Mouse (Mus musculus): ENCODE data around the gene Zbtb4. TPM values are rescaled to one million over a fixed set of nuclear protein-coding genes. Genes with fewer than 3 reads are reported as not detected.

Gene Zbtb4
- polyA plus RNA-seq, 1 experiment from 2014 or later, result 2.9 TPM

- Histone ChIP-seq H3K9ac (replicated peaks; ENCODE audit: low read length) (peak overlapping the region; percentile 78), H3K9me3 (ENCODE audit: low read length) (no peaks in the 10 kb centered on the region), H3K27ac (ENCODE audit: low read length) (peak overlapping the region; percentile 41; the same call in 1 of the 2 replicates), H3K27me3 (ENCODE audit: insufficient read depth, low read length) (peaks cover 23% of the 10 kb centered on the region), H3K4me2 (replicated peaks; ENCODE audit: low read depth, low read length) (peak overlapping the region; percentile 98), H3K36me3 (ENCODE audit: insufficient read depth, low read length) (no peaks in the 10 kb centered on the region), H3K4me3 (ENCODE audit: low read length) (peak overlapping the region; percentile 66), H3K4me1 (ENCODE audit: insufficient read depth, low read length) (peaks cover 59% of the 10 kb centered on the region)
- 2% methylated on average over 12 of the region's 12 CpGs for WGBS
- ATAC-seq (ENCODE audit: low FRiP score, low TSS enrichment), result peak; percentile 6; the same call in 1 of the 2 replicates
Observed at GRCm38 (mm10) chr11:69803328-69803727, 37.6 kb downstream of the Zbtb4 start.

GRCm38 (mm10) chr11:69803786-69804651 is 38.3 kb downstream of the Zbtb4 start:
- H3K4me1 ChIP-seq (ENCODE audit: insufficient read depth, low read length), result peaks cover 57% of the 10 kb centered on the region
- peak overlapping the region; percentile 41; the same call in 1 of the 2 replicates for H3K27ac ChIP-seq (ENCODE audit: low read length)
- WGBS, result 2% methylated on average over 60 of the region's 60 CpGs
- H3K4me3 ChIP-seq (ENCODE audit: low read length), result peak overlapping the region; percentile 66
- ATAC-seq (ENCODE audit: low FRiP score, low TSS enrichment), result peak; percentile 50
- H3K9me3 ChIP-seq (ENCODE audit: low read length), result no peaks in the 10 kb centered on the region
- H3K9ac ChIP-seq (replicated peaks; ENCODE audit: low read length), result peak overlapping the region; percentile 78
- H3K36me3 ChIP-seq (ENCODE audit: insufficient read depth, low read length), result no peaks in the 10 kb centered on the region
- H3K27me3 ChIP-seq (ENCODE audit: insufficient read depth, low read length), result peaks cover 23% of the 10 kb centered on the region
- H3K4me2 ChIP-seq (replicated peaks; ENCODE audit: low read depth, low read length), result peak overlapping the region; percentile 98

DNA sequence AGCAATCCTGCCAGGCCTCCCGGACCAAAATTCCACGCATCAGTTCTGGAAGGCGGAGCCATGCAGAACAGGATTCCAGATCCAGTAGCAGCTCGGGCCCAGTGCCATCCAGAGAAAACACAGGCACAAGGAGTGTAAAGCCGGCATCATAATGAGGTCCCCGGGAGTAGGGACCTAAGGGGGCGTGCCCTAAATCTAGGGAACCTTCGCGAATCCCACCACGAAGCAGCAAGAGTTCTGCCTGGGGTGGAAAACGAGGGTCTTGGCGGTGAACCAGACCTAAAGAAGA is 38.9 kb downstream of the Zbtb4 start:
- Histone ChIP-seq H3K4me3 (ENCODE audit: low read length) (peak overlapping the region; percentile 66), H3K27me3 (ENCODE audit: insufficient read depth, low read length) (peaks cover 23% of the 10 kb centered on the region), H3K27ac (ENCODE audit: low read length) (no peak overlapping the region), H3K4me1 (ENCODE audit: insufficient read depth, low read length) (peaks cover 52% of the 10 kb centered on the region), H3K9me3 (ENCODE audit: low read length) (no peaks in the 10 kb centered on the region), H3K4me2 (replicated peaks; ENCODE audit: low read depth, low read length) (peak overlapping the region; percentile 98), H3K36me3 (ENCODE audit: insufficient read depth, low read length) (no peaks in the 10 kb centered on the region), H3K9ac (replicated peaks; ENCODE audit: low read length) (peak overlapping the region; percentile 52)
- ATAC-seq (ENCODE audit: low FRiP score, low TSS enrichment), result no peak
- 8% methylated on average over 12 of the region's 12 CpGs for WGBS

- Histone ChIP-seq H3K27ac (ENCODE audit: low read length) (no peak within 1 kb of the TSS), H3K4me1 (ENCODE audit: insufficient read depth, low read length) (peaks cover 46% of the 10 kb centered on the region), H3K36me3 (ENCODE audit: insufficient read depth, low read length) (no peaks in the 10 kb centered on the region), H3K4me2 (replicated peaks; ENCODE audit: low read depth, low read length) (peak within 1 kb of the TSS; percentile 98), H3K9me3 (ENCODE audit: low read length) (no peaks in the 10 kb centered on the region), H3K27me3 (ENCODE audit: insufficient read depth, low read length) (peaks cover 23% of the 10 kb centered on the region), H3K9ac (replicated peaks; ENCODE audit: low read length) (peak within 1 kb of the TSS; percentile 52), H3K4me3 (ENCODE audit: low read length) (peak within 1 kb of the TSS; percentile 66)
- 6% methylated on average over 29 of the region's 29 CpGs for WGBS
- ATAC-seq (ENCODE audit: low FRiP score, low TSS enrichment), result peak; percentile 23; the same call in 1 of the 2 replicates
Observed at GRCm38 (mm10) chr11:69804972-69805909, 39.5 kb downstream of the Zbtb4 start, which contains the start of gene Tmem102. Gene Tmem102 (minus strand): TSS chr11:69805624.

GRCm38 (mm10) chr11:69806378-69806777 is 40.7 kb downstream of the Zbtb4 start:
- H3K4me2 ChIP-seq (replicated peaks; ENCODE audit: low read depth, low read length), result no peak overlapping the region
- no peak overlapping the region for H3K9ac ChIP-seq (replicated peaks; ENCODE audit: low read length)
- H3K36me3 ChIP-seq (ENCODE audit: insufficient read depth, low read length), result no peaks in the 10 kb centered on the region
- H3K4me3 ChIP-seq (ENCODE audit: low read length), result no peak overlapping the region
- H3K4me1 ChIP-seq (ENCODE audit: insufficient read depth, low read length), result peaks cover 36% of the 10 kb centered on the region
- WGBS, result 79% methylated on average over 4 of the region's 4 CpGs
- H3K27ac ChIP-seq (ENCODE audit: low read length), result no peak overlapping the region
- H3K27me3 ChIP-seq (ENCODE audit: insufficient read depth, low read length), result peaks cover 23% of the 10 kb centered on the region
- H3K9me3 ChIP-seq (ENCODE audit: low read length), result no peaks in the 10 kb centered on the region
- ATAC-seq (ENCODE audit: low FRiP score, low TSS enrichment), result no peak

DNA sequence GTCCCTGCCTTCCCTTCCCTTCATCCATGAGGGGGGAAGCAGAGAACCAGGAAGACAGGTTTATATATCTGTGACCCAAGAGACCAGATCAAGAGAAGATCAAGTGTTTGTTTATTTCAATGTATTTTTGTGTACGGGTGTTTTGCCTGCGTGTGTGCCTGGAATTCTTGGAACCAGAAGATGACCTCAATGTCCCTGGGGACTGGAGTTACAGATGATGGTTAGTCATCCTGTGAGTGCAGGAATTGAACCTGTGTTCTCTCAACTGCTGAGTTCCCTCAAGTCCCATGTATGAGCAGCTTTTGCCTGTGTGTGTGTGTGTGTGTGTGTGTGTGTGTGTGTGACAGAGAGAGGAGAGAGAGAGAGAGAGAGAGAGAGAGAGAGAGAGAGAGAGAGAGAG is 41.9 kb downstream of the Zbtb4 start:
- H3K4me3 ChIP-seq (ENCODE audit: low read length), result no peak overlapping the region
- H3K4me2 ChIP-seq (replicated peaks; ENCODE audit: low read depth, low read length), result no peak overlapping the region
- peaks cover 11% of the 10 kb centered on the region; the same call in 1 of the 2 replicates for H3K27me3 ChIP-seq (ENCODE audit: insufficient read depth, low read length)
- H3K4me1 ChIP-seq (ENCODE audit: insufficient read depth, low read length), result peaks cover 24% of the 10 kb centered on the region
- H3K36me3 ChIP-seq (ENCODE audit: insufficient read depth, low read length), result no peaks in the 10 kb centered on the region
- no peak for ATAC-seq (ENCODE audit: low FRiP score, low TSS enrichment)
- H3K9ac ChIP-seq (replicated peaks; ENCODE audit: low read length), result no peak overlapping the region
- H3K27ac ChIP-seq (ENCODE audit: low read length), result no peak overlapping the region
- H3K9me3 ChIP-seq (ENCODE audit: low read length), result no peaks in the 10 kb centered on the region
- 79% methylated on average over 2 of the region's 2 CpGs for WGBS

DNA sequence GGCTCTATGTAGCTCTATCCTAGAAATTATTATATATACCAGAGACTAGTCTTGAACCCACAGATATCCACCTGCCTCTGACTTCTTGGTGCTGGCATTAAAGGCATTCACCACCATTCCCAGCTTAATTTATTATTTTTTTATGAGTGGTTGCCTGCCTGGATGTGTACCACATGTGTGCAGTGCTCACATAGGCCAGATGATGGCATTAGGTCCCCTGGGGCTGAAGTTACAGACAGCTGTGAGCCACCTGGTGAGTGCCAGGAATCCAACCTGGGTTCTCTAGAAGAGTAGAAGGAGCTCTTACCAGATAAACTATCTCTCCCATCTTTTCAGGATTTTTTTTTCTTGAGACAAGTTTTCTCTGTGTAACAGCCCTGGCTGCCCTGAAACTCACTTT is 44.6 kb downstream of the Zbtb4 start:
- Histone ChIP-seq H3K9ac (replicated peaks; ENCODE audit: low read length) (no peak overlapping the region), H3K27ac (ENCODE audit: low read length) (no peak overlapping the region), H3K9me3 (ENCODE audit: low read length) (no peaks in the 10 kb centered on the region), H3K4me3 (ENCODE audit: low read length) (no peak overlapping the region), H3K4me2 (replicated peaks; ENCODE audit: low read depth, low read length) (no peak overlapping the region), H3K27me3 (ENCODE audit: insufficient read depth, low read length) (peaks cover 5% of the 10 kb centered on the region; the same call in 1 of the 2 replicates), H3K36me3 (ENCODE audit: insufficient read depth, low read length) (no peaks in the 10 kb centered on the region), H3K4me1 (ENCODE audit: insufficient read depth, low read length) (no peaks in the 10 kb centered on the region)
- ATAC-seq (ENCODE audit: low FRiP score, low TSS enrichment), result no peak

DNA sequence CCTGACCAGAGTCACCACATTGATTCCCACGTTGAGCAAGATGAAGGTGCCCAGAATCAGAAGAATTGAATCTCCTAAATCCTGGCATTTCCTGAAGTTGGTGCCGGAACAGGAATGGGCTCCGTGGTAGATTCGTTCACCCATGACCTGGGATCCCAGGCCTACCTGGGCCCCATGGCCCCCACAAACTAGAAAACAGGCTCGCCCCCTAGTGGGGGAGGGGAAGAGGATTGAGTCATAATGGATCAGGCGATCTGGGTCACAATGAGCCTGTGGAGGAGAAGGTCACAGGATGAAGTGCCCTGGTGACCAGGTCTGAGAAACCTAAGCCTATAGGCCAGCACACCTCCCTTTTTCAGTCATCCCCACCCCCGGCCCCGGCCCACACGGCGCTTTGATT is 49.4 kb downstream of the Zbtb4 start, which contains the start of gene Gm39566:
Gene Gm39566, minus strand, starts transcription at position 144 of the 400 bp plus-strand sequence.
- no peak for ATAC-seq (ENCODE audit: low FRiP score, low TSS enrichment)
- Histone ChIP-seq H3K27ac (ENCODE audit: low read length) (no peak within 1 kb of the TSS), H3K9me3 (ENCODE audit: low read length) (peaks cover 11% of the 10 kb centered on the region; the same call in 1 of the 2 replicates), H3K4me3 (ENCODE audit: low read length) (no peak within 1 kb of the TSS), H3K4me1 (ENCODE audit: insufficient read depth, low read length) (no peaks in the 10 kb centered on the region), H3K4me2 (replicated peaks; ENCODE audit: low read depth, low read length) (no peak within 1 kb of the TSS), H3K27me3 (ENCODE audit: insufficient read depth, low read length) (no peaks in the 10 kb centered on the region), H3K36me3 (ENCODE audit: insufficient read depth, low read length) (no peaks in the 10 kb centered on the region), H3K9ac (replicated peaks; ENCODE audit: low read length) (0 out of 2 replicates have a peak within 1 kb of the TSS, but pooled peaks have one; percentile 22)
- 50% methylated on average over 10 of the region's 10 CpGs for WGBS

DNA sequence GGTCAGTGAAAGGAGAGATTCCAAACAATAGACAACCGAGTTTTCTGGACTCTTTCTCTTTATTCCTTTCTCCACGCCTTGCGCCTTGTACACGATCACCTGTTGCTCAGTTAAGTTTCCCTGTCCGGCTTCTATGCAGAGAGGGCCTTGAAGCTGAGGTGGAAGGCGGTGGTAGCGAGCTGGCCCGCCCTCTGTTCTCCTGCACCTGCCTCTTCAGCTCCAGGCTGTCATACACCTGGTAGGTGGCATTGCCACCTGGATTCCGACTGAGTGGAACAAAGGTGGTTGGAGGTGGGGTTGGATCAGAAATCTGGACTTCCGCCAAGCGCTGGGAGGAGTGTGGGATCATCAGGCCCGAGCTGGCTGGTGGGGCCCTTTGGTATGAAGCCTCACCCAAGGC is 50.8 kb downstream of the Zbtb4 start:
- H3K4me1 ChIP-seq (ENCODE audit: insufficient read depth, low read length), result no peaks in the 10 kb centered on the region
- no peaks in the 10 kb centered on the region for H3K27me3 ChIP-seq (ENCODE audit: insufficient read depth, low read length)
- no peak overlapping the region for H3K27ac ChIP-seq (ENCODE audit: low read length)
- no peaks in the 10 kb centered on the region for H3K36me3 ChIP-seq (ENCODE audit: insufficient read depth, low read length)
- no peak overlapping the region for H3K9ac ChIP-seq (replicated peaks; ENCODE audit: low read length)
- H3K4me3 ChIP-seq (ENCODE audit: low read length), result no peak overlapping the region
- peaks cover 11% of the 10 kb centered on the region; the same call in 1 of the 2 replicates for H3K9me3 ChIP-seq (ENCODE audit: low read length)
- WGBS, result 91% methylated on average over 12 of the region's 12 CpGs
- no peak overlapping the region for H3K4me2 ChIP-seq (replicated peaks; ENCODE audit: low read depth, low read length)
- no peak for ATAC-seq (ENCODE audit: low FRiP score, low TSS enrichment)

Data from kidney, embryonic 16.5 days (tissue).